Mouse (Mus musculus) liver, embryonic 15.5 days (tissue): Measurements from ENCODE around the gene Man2a1. TPM values are rescaled to one million over a fixed set of nuclear protein-coding genes. Genes with fewer than 3 reads are reported as not detected.

ENCODE experiments used
- ATAC-seq: fragments of 200-750 bp; cut with Nextera tagmentation; 2 replicates; pipeline ENCODE4 v1.8.0; 2017; ENCODE audit warnings: moderate number of reproducible peaks, mild to moderate bottlenecking, moderate library complexity; ENCODE audit not compliant: insufficient read depth
- H3K27ac ChIP-seq: fragments of 300-500 bp; sonication (generic); replicated peaks from 2 replicates; pipeline ENCODE4 v1.5.1; 2015; ENCODE audit warnings: mild to moderate bottlenecking, inconsistent platforms
- H3K27me3 ChIP-seq: fragments of 300-500 bp; sonication (generic); 2 replicates; pipeline ENCODE4 v1.6.1; 2015; ENCODE audit warnings: mild to moderate bottlenecking, inconsistent platforms
- H3K36me3 ChIP-seq: fragments of 300-500 bp; sonication (generic); replicated peaks from 2 replicates; pipeline ENCODE4 v1.6.1; 2015; ENCODE audit warnings: moderate library complexity, mild to moderate bottlenecking, inconsistent platforms
- H3K4me1 ChIP-seq: fragments of 300-500 bp; sonication (generic); replicated peaks from 2 replicates; pipeline ENCODE4 v1.6.1; 2015; ENCODE audit warnings: inconsistent platforms
- H3K4me2 ChIP-seq: fragments of 300-500 bp; sonication (generic); 2 replicates; pipeline ENCODE4 v1.6.1; 2015; ENCODE audit warnings: moderate library complexity, mild to moderate bottlenecking, inconsistent platforms
- H3K4me3 ChIP-seq: fragments of 300-500 bp; sonication (generic); replicated peaks from 2 replicates; pipeline ENCODE4 v1.5.1; 2015; ENCODE audit warnings: mild to moderate bottlenecking, inconsistent platforms
- H3K9ac ChIP-seq: fragments of 300-500 bp; sonication (generic); 2 replicates; pipeline ENCODE4 v1.6.1; 2015; ENCODE audit warnings: moderate library complexity, mild to moderate bottlenecking, inconsistent platforms
- H3K9me3 ChIP-seq: fragments of 300-500 bp; sonication (generic); replicated peaks from 2 replicates; pipeline ENCODE4 v1.6.1; 2016; ENCODE audit warnings: inconsistent platforms
- WGBS: fragments of 180-500 bp; shearing (Covaris S2); methylation state at CpG from one replicate; pipeline ENCODE4 v1.1.7; 2015; ENCODE audit warnings: mixed read lengths; ENCODE audit not compliant: insufficient replicate concordance; 5-methylcytosine and 5-hydroxymethylcytosine counted together
- polyA plus RNA-seq: library from polyadenylated mRNA; unstranded; fragments of >200 nt; fragmentation: Nextera tagmentation; extraction: Ambion mirVana; gene quantifications from 2 replicates; pipeline ENCODE4 v1.2.1, GENCODE M21; 2015

Gene Man2a1
- polyA plus RNA-seq, 1 experiment from 2014 or later, result 5.0 TPM

GRCm38 (mm10) chr17:64668504-64668903 is 68.0 kb downstream of the Man2a1 start:
- H3K4me3 ChIP-seq, result no peak overlapping the region
- no peak overlapping the region for H3K27ac ChIP-seq
- H3K4me1 ChIP-seq, result 0 out of 2 replicates have a peak, but pooled peaks cover 2% of the 10 kb centered on the region
- WGBS, result 30% methylated on average over 5 of the region's 5 CpGs
- peaks cover 47% of the 10 kb centered on the region for H3K36me3 ChIP-seq
- H3K4me2 ChIP-seq, result no peak overlapping the region
- no peak overlapping the region for H3K9ac ChIP-seq
- 0 out of 2 replicates have a peak, but pooled peaks have one; percentile 25 for ATAC-seq
- no peaks in the 10 kb centered on the region for H3K27me3 ChIP-seq
- no peaks in the 10 kb centered on the region for H3K9me3 ChIP-seq

- H3K36me3 ChIP-seq, result peaks cover 55% of the 10 kb centered on the region
- no peaks in the 10 kb centered on the region for H3K4me1 ChIP-seq
- H3K4me2 ChIP-seq, result no peak overlapping the region
- H3K27me3 ChIP-seq, result no peaks in the 10 kb centered on the region
- H3K9ac ChIP-seq, result no peak overlapping the region
- no peak overlapping the region for H3K27ac ChIP-seq
- no peak overlapping the region for H3K4me3 ChIP-seq
- ATAC-seq, result no peak
- WGBS, result 74% methylated on average over 1 of the region's 1 CpGs
- no peaks in the 10 kb centered on the region for H3K9me3 ChIP-seq
Observed at GRCm38 (mm10) chr17:64674401-64674800, 73.9 kb downstream of the Man2a1 start.

- Histone ChIP-seq H3K4me1 (no peaks in the 10 kb centered on the region), H3K27ac (no peak overlapping the region), H3K4me3 (no peak overlapping the region), H3K4me2 (no peak overlapping the region), H3K9me3 (no peaks in the 10 kb centered on the region), H3K36me3 (peaks cover 49% of the 10 kb centered on the region), H3K27me3 (no peaks in the 10 kb centered on the region), H3K9ac (no peak overlapping the region)
- WGBS, result 80% methylated on average over 6 of the region's 6 CpGs
- ATAC-seq, result peak; percentile 25; the same call in 1 of the 2 replicates
Observed at GRCm38 (mm10) chr17:64674980-64675379, 74.4 kb downstream of the Man2a1 start.

GRCm38 (mm10) chr17:64676735-64677469 is 76.4 kb downstream of the Man2a1 start:
- Histone ChIP-seq H3K4me1 (no peaks in the 10 kb centered on the region), H3K9ac (no peak overlapping the region), H3K36me3 (peaks cover 33% of the 10 kb centered on the region), H3K9me3 (no peaks in the 10 kb centered on the region), H3K4me3 (no peak overlapping the region), H3K4me2 (no peak overlapping the region), H3K27ac (no peak overlapping the region), H3K27me3 (no peaks in the 10 kb centered on the region)
- 72% methylated on average over 10 of the region's 10 CpGs for WGBS
- no peak for ATAC-seq

- no peaks in the 10 kb centered on the region for H3K9me3 ChIP-seq
- 68% methylated on average over 3 of the region's 3 CpGs for WGBS
- no peak overlapping the region for H3K9ac ChIP-seq
- no peak overlapping the region for H3K4me2 ChIP-seq
- no peaks in the 10 kb centered on the region for H3K27me3 ChIP-seq
- H3K4me3 ChIP-seq, result no peak overlapping the region
- no peak for ATAC-seq
- H3K27ac ChIP-seq, result no peak overlapping the region
- H3K4me1 ChIP-seq, result no peaks in the 10 kb centered on the region
- peaks cover 21% of the 10 kb centered on the region for H3K36me3 ChIP-seq
Observed at GRCm38 (mm10) chr17:64681461-64681860, 80.9 kb downstream of the Man2a1 start.

GRCm38 (mm10) chr17:64681927-64682326 is 81.4 kb downstream of the Man2a1 start:
- Histone ChIP-seq H3K27ac (no peak overlapping the region), H3K9ac (no peak overlapping the region), H3K9me3 (no peaks in the 10 kb centered on the region), H3K4me2 (no peak overlapping the region), H3K27me3 (no peaks in the 10 kb centered on the region), H3K36me3 (peaks cover 18% of the 10 kb centered on the region), H3K4me3 (no peak overlapping the region), H3K4me1 (no peaks in the 10 kb centered on the region)
- ATAC-seq, result peak; percentile 58; the same call in 1 of the 2 replicates
- 73% methylated on average over 2 of the region's 2 CpGs for WGBS

- no peak overlapping the region for H3K27ac ChIP-seq
- no peak overlapping the region for H3K4me3 ChIP-seq
- H3K36me3 ChIP-seq, result peaks cover 34% of the 10 kb centered on the region
- no peaks in the 10 kb centered on the region for H3K27me3 ChIP-seq
- H3K9ac ChIP-seq, result no peak overlapping the region
- H3K9me3 ChIP-seq, result no peaks in the 10 kb centered on the region
- no peak overlapping the region for H3K4me2 ChIP-seq
- no peaks in the 10 kb centered on the region for H3K4me1 ChIP-seq
- ATAC-seq, result no peak
- WGBS, result 81% methylated on average over 4 of the region's 4 CpGs
Observed at GRCm38 (mm10) chr17:64684088-64684487, 83.6 kb downstream of the Man2a1 start.

GRCm38 (mm10) chr17:64685216-64685903 is 84.8 kb downstream of the Man2a1 start:
- Histone ChIP-seq H3K4me1 (no peaks in the 10 kb centered on the region), H3K27me3 (no peaks in the 10 kb centered on the region), H3K36me3 (peaks cover 47% of the 10 kb centered on the region), H3K9ac (no peak overlapping the region), H3K27ac (no peak overlapping the region), H3K4me2 (no peak overlapping the region), H3K9me3 (no peaks in the 10 kb centered on the region), H3K4me3 (no peak overlapping the region)
- ATAC-seq, result no peak
- 76% methylated on average over 6 of the region's 6 CpGs for WGBS

GRCm38 (mm10) chr17:64689614-64690013 is 89.1 kb downstream of the Man2a1 start:
- Histone ChIP-seq H3K36me3 (peaks cover 43% of the 10 kb centered on the region), H3K9me3 (no peaks in the 10 kb centered on the region), H3K4me3 (no peak overlapping the region), H3K27ac (no peak overlapping the region), H3K27me3 (no peaks in the 10 kb centered on the region), H3K4me2 (no peak overlapping the region), H3K4me1 (no peaks in the 10 kb centered on the region), H3K9ac (no peak overlapping the region)
- 73% methylated on average over 3 of the region's 3 CpGs for WGBS
- no peak for ATAC-seq

GRCm38 (mm10) chr17:64697277-64697831 is 96.8 kb downstream of the Man2a1 start:
- Histone ChIP-seq H3K4me2 (no peak overlapping the region), H3K27me3 (no peaks in the 10 kb centered on the region), H3K27ac (no peak overlapping the region), H3K4me3 (no peak overlapping the region), H3K9me3 (no peaks in the 10 kb centered on the region), H3K4me1 (no peaks in the 10 kb centered on the region), H3K36me3 (peaks cover 9% of the 10 kb centered on the region), H3K9ac (no peak overlapping the region)
- no peak for ATAC-seq
- 76% methylated on average over 10 of the region's 10 CpGs for WGBS

- H3K4me3 ChIP-seq, result no peak overlapping the region
- H3K4me2 ChIP-seq, result no peak overlapping the region
- no peak for ATAC-seq
- H3K27ac ChIP-seq, result no peak overlapping the region
- H3K4me1 ChIP-seq, result no peaks in the 10 kb centered on the region
- no peaks in the 10 kb centered on the region for H3K27me3 ChIP-seq
- peaks cover 9% of the 10 kb centered on the region for H3K36me3 ChIP-seq
- no peak overlapping the region for H3K9ac ChIP-seq
- WGBS, result 79% methylated on average over 8 of the region's 8 CpGs
- H3K9me3 ChIP-seq, result no peaks in the 10 kb centered on the region
Observed at GRCm38 (mm10) chr17:64698516-64698915, 98.0 kb downstream of the Man2a1 start.
